Mouse (Mus musculus): ENCODE measurements around the gene Gm21985. TPM values are rescaled to one million over a fixed set of nuclear protein-coding genes. Genes with fewer than 3 reads are reported as not detected.
"Not testable (repeated sequence)": the region's sequence is repeated elsewhere in the genome, so short reads cannot be mapped to it uniquely, and the experiment has no call there.

Gene Gm21985
- polyA plus RNA-seq, 1 experiment from 2014 or later = not detected

DNA sequence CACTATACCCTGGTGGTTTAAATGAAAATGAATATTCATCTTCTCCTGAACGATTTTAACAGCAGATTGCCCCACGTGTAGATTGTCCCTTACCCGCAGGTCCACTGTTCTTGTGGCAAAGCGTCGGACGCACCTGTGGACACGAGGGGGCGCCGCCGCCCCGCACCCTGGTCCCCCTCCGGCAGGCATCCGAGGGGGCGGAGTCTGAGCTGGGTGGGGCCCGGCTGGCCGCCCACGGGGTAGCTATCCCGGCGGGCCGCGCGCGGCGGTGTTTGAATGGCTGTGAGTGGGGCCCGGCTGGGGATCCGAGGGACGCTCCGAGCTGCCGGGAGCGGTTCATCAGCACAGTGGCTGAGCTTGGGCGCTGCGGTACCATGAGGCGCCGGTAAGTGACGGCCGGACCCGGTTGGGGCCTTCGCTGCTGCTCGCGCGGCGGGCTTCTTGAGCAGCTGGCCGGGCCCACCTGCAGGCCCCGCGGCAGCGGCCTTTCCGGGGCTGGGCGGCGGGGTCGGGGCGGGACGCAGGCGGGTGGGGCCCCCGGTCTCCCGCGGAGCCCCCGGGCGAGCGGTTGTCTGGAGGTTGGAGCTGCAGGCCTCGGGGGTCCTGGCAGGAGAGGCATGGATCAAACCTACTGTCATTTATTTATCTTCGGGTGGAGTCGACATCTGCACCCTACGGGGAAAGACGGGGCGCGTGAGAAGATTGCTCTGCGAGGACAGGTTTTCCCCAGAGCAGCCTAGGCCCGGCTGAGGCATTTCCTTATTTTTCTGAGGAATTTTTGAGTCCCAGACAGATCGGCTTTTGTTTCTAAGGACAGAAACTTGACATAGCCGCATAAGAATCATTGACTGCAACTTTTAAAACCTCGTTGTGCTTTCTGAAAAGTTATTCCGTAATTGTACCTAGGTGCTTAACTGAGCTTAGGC, 113.1 kb downstream of the Gm21985 start, which contains the start of gene Katnbl1:
Katnbl1 (plus strand) TSS at position 239 of the 926 bp plus-strand sequence.
- Histone ChIP-seq H3K9me3 (replicated peaks) (no peaks in the 10 kb centered on the region), H3K27ac (replicated peaks) (peak within 1 kb of the TSS; percentile 87), H3K4me1 (peaks cover 18% of the 10 kb centered on the region), H3K9ac (replicated peaks) (peak within 1 kb of the TSS; percentile 96), H3K36me3 (no peaks in the 10 kb centered on the region), H3K27me3 (replicated peaks) (peaks cover 5% of the 10 kb centered on the region; the same call in 1 of the 2 replicates), H3K4me3 (replicated peaks) (peak within 1 kb of the TSS; percentile 94), H3K4me2 (peak within 1 kb of the TSS; percentile 62)
- peak; percentile 99 for ATAC-seq (ENCODE audit: low FRiP score)
- under 1% methylated on average over 63 of the region's 72 CpGs for WGBS

DNA sequence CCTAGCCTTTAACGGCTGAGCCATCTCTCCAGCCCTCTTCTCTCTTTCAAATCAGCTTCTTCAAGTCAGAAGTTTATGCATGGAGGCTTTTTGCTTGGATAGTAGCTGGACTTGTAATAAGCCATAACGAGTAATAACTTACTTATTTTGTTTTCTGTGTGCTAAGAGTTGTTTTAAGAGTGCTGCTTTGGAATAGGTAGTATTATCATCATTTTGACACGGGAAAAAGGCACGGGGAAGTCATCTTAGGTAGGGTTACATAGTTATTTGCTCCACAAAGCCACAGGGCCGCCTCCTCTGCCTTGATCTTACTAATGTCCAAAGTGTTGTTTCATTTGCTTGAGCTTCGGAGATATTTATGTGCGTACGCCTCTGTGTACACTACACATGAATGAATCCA, 114.0 kb downstream of the Gm21985 start:
- Histone ChIP-seq H3K36me3 (no peaks in the 10 kb centered on the region), H3K4me2 (peak overlapping the region; percentile 62), H3K4me3 (replicated peaks) (peak overlapping the region; percentile 94), H3K9ac (replicated peaks) (peak overlapping the region; percentile 96), H3K4me1 (peaks cover 18% of the 10 kb centered on the region), H3K9me3 (replicated peaks) (no peaks in the 10 kb centered on the region), H3K27ac (replicated peaks) (no peak overlapping the region), H3K27me3 (replicated peaks) (peaks cover 5% of the 10 kb centered on the region; the same call in 1 of the 2 replicates)
- 47% methylated on average over 8 of the region's 8 CpGs for WGBS
- no peak for ATAC-seq (ENCODE audit: low FRiP score)

DNA sequence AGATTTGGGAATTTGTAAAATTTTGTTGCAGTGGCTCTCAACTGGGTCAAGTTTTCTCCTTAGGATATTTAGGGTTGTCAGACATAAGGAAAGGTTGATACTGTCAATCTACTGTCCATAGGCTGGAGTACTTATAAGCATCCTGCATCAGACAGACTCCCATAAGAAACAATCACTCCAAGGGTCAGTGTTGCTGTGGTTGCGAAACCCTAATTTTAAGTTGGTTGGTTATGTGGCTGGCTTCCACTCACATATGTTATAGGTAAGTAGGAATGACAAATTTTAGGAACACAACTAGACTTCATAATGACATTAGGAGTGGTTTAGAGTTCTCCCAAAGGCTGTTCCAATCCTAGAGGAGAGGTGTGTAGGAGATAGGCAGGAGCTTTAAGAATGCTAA, 115.1 kb downstream of the Gm21985 start:
- Histone ChIP-seq H3K4me1 (peaks cover 21% of the 10 kb centered on the region), H3K27me3 (replicated peaks) (no peaks in the 10 kb centered on the region), H3K9me3 (replicated peaks) (no peaks in the 10 kb centered on the region), H3K4me2 (no peak overlapping the region), H3K27ac (replicated peaks) (no peak overlapping the region), H3K9ac (replicated peaks) (no peak overlapping the region), H3K36me3 (no peaks in the 10 kb centered on the region), H3K4me3 (replicated peaks) (no peak overlapping the region)
- WGBS = 95% methylated on average over 1 of the region's 1 CpGs
- no peak for ATAC-seq (ENCODE audit: low FRiP score)

DNA sequence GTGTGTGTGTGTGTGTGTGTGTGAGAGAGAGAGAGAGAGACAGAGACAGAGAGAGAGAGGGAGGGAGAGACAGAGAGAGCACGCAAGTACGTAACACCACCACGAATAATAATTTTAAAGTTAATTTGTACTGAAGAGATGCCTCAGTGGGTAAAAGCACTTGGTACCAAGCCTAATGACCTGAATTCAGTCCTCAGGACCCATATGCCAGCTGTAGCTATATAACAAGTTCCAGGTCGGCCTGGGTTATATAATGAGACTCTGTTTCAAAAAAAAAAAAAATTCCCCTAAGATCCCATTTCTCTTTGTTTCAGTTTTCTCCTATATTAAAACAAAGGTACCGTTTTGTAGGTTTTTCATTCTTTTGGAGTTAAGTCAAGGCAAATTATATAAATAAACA, 124.7 kb downstream of the Gm21985 start:
- Histone ChIP-seq H3K9me3 (replicated peaks) (no peaks in the 10 kb centered on the region), H3K4me1 (0 out of 2 replicates have a peak, but pooled peaks cover 6% of the 10 kb centered on the region), H3K27ac (replicated peaks) (no peak overlapping the region), H3K4me3 (replicated peaks) (no peak overlapping the region), H3K36me3 (no peaks in the 10 kb centered on the region), H3K9ac (replicated peaks) (no peak overlapping the region), H3K4me2 (no peak overlapping the region), H3K27me3 (replicated peaks) (no peaks in the 10 kb centered on the region)
- 77% methylated on average over 5 of the region's 5 CpGs for WGBS
- no peak for ATAC-seq (ENCODE audit: low FRiP score)

DNA sequence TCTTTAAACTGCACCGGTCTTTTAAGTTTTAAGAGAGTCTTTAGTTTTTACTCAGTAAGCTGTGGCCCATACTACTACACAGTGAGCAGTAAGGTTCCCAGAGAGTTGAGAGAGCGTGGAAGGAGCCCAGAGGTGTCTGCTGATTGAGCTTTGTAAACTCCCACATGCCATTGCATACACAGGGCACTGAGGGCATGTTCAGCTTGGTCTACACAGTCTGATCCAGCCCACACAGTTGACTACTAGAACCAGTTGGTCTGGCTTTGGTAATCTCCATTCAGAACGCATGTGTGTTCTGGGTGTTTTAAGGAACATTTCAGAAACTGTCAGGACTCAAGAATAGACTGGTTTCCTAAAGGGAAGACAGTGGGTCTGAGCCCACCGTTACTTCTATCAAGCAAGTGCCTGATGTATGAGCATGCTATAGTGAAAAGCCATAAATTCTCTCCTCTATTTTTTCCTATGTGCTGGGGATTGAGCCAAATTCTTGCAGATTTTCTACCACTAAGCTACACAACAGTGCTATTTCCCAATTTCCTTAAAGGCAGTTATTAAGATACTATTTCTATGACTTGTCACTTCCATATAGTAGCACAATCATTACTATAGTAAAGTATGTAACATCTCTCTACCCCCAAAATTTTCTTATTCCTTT, 125.4 kb downstream of the Gm21985 start:
- no peaks in the 10 kb centered on the region for H3K27me3 ChIP-seq (replicated peaks)
- no peaks in the 10 kb centered on the region for H3K36me3 ChIP-seq
- 93% methylated on average over 4 of the region's 4 CpGs for WGBS
- no peak overlapping the region for H3K4me2 ChIP-seq
- H3K9me3 ChIP-seq (replicated peaks) = no peaks in the 10 kb centered on the region
- H3K27ac ChIP-seq (replicated peaks) = no peak overlapping the region
- H3K4me1 ChIP-seq = 0 out of 2 replicates have a peak, but pooled peaks cover 6% of the 10 kb centered on the region
- H3K9ac ChIP-seq (replicated peaks) = no peak overlapping the region
- H3K4me3 ChIP-seq (replicated peaks) = no peak overlapping the region
- ATAC-seq (ENCODE audit: low FRiP score) = no peak

DNA sequence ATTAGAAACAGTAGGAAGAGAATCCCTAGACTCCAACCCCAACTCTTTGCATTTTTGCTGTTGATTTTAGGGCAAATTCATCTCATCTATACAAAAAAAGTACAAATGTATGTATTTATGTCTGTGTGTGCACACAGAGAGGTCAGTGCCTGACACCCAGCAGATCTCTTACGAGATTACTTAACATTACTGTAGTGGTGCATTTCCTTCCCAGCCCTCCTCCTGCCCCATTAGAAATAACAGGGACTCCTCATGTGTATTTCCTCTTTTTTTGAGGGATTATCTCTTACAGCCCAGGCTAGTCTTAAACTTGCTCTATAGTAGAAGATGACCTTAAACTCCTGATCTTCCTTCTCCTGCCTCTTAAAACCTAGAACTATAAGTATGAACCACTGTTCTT, 126.6 kb downstream of the Gm21985 start:
- Histone ChIP-seq H3K4me1 (0 out of 2 replicates have a peak, but pooled peaks cover 6% of the 10 kb centered on the region), H3K9ac (replicated peaks) (no peak overlapping the region), H3K4me3 (replicated peaks) (no peak overlapping the region), H3K27ac (replicated peaks) (no peak overlapping the region), H3K36me3 (no peaks in the 10 kb centered on the region), H3K27me3 (replicated peaks) (no peaks in the 10 kb centered on the region), H3K9me3 (replicated peaks) (no peaks in the 10 kb centered on the region), H3K4me2 (no peak overlapping the region)
- no peak for ATAC-seq (ENCODE audit: low FRiP score)
- 100% methylated on average over 1 of the region's 1 CpGs for WGBS

DNA sequence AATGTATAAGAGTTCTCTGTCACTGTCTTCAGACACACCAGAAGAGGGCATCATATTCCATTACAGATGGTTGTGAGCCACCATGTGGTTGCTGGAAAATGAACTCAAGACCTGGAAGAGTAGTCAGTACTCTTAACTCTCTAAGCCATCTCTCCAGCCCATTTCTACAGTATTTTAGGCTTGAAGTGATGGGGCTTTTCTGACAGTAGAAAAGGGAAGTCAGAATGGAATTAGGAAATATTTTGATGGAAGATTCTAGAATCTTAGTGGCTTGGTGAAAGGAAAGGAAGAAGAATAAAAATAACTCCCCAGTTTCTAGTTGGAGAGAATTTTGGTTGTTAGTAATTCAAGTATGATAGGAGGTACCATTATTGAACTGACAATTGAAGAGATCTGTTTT, 127.8 kb downstream of the Gm21985 start:
- no peak overlapping the region for H3K9ac ChIP-seq (replicated peaks)

DNA sequence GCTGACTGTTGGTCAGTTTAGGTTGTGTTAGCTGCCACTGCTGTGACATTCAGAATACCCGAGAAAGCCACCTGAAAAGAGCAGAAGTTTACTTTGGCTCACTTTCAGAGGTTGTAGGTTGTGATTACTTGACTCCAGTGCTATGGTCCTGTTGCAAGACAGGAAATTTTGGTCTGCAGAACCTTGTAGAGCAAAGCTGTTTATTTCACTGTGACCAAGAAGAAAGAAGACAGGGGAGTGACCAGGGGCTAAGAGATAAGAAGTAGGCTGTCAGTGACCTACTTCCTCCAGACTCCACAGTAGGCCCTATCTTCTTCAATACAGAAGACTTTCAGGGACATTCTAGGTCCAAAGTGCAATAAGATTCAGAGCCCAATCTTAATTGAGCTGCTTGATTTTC, 130.5 kb downstream of the Gm21985 start:
- no peaks in the 10 kb centered on the region for H3K4me1 ChIP-seq
- ATAC-seq (ENCODE audit: low FRiP score) = no peak
- H3K9ac ChIP-seq (replicated peaks) = no peak overlapping the region
- no peak overlapping the region for H3K4me2 ChIP-seq
- H3K27ac ChIP-seq (replicated peaks) = no peak overlapping the region
- H3K4me3 ChIP-seq (replicated peaks) = no peak overlapping the region
- no peaks in the 10 kb centered on the region for H3K27me3 ChIP-seq (replicated peaks)
- H3K36me3 ChIP-seq = no peaks in the 10 kb centered on the region
- H3K9me3 ChIP-seq (replicated peaks) = no peaks in the 10 kb centered on the region
- 71% methylated on average over 1 of the region's 1 CpGs for WGBS

More for the DNA sequence above, 127.8 kb downstream of the Gm21985 start:
- Histone ChIP-seq H3K27me3 (replicated peaks) (no peaks in the 10 kb centered on the region), H3K4me3 (replicated peaks) (no peak overlapping the region), H3K27ac (replicated peaks) (no peak overlapping the region), H3K4me2 (no peak overlapping the region), H3K9me3 (replicated peaks) (no peaks in the 10 kb centered on the region), H3K36me3 (no peaks in the 10 kb centered on the region), H3K4me1 (0 out of 2 replicates have a peak, but pooled peaks cover 6% of the 10 kb centered on the region)
- no peak for ATAC-seq (ENCODE audit: low FRiP score)

DNA sequence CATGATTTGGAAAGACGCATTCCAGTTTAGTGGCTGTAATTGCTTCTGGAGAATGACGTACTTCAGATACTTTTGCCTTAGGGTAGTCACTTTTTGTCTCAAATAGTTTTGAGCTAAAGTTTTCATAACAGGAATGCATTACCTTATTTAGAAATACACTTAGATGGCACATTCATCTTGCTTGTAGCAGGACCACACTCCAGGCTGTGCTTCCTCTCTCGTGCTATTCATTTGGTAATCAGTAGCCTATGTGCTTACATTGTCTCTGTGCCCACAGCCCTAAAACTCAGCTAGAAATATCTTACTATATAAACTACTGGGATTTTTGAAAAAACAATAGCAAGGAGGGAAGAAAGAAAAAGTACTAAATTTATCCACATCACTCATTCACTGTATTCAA, 140.9 kb downstream of the Gm21985 start:
- Histone ChIP-seq H3K9me3 (replicated peaks) (no peaks in the 10 kb centered on the region), H3K27me3 (replicated peaks) (no peaks in the 10 kb centered on the region), H3K9ac (replicated peaks) (no peak overlapping the region), H3K4me3 (replicated peaks) (no peak overlapping the region), H3K4me1 (no peaks in the 10 kb centered on the region), H3K27ac (replicated peaks) (no peak overlapping the region), H3K36me3 (peaks cover 23% of the 10 kb centered on the region), H3K4me2 (no peak overlapping the region)
- WGBS = 93% methylated on average over 3 of the region's 3 CpGs
- ATAC-seq (ENCODE audit: low FRiP score) = no peak

DNA sequence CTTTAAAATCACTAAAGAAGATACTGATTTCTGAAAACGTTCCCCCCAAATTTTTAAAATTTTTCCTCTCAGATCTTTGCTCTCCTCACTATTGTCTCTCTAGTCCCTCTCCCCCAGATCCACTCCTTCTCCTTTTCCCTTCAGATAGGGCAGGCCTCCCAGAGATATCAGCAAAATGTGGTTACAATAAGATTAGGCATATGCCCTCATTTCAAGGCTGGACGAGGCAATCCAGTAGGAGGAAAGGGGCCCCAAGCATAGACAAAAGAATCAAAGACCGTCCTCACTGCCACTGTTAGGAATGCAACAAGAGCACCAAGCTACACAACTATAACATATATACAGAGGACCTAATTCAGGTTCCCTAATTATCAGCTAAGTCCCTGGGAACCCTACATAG, 159.2 kb downstream of the Gm21985 start:
- no peak overlapping the region for H3K4me2 ChIP-seq
- H3K36me3 ChIP-seq = no peaks in the 10 kb centered on the region
- no peaks in the 10 kb centered on the region for H3K9me3 ChIP-seq (replicated peaks)
- H3K4me1 ChIP-seq = no peaks in the 10 kb centered on the region
- H3K27ac ChIP-seq (replicated peaks) = no peak overlapping the region
- H3K9ac ChIP-seq (replicated peaks) = no peak overlapping the region
- 77% methylated on average over 3 of the region's 3 CpGs for WGBS
- no peak overlapping the region for H3K4me3 ChIP-seq (replicated peaks)
- no peak for ATAC-seq (ENCODE audit: low FRiP score)
- no peaks in the 10 kb centered on the region for H3K27me3 ChIP-seq (replicated peaks)

DNA sequence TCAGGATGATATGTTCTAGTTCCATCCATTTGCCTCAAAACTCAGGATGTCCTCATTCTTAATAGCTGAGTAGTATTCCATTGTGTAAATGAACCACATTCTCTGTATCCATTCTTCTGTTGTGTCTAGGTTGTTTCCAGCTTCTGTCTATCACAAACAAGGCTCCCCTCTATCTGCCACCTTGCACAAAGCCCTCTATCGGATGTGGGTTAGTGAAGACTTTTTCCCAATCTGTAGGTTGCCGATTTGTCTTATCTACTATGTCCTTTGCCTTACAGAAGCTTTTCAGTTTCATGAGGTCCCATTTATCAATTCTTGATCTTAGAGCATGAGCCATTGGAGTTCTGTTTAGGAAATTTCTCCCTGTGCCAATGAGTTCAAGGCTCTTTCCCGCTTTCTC, 162.4 kb downstream of the Gm21985 start:
- H3K27ac ChIP-seq (replicated peaks); H3K9ac ChIP-seq (replicated peaks); H3K36me3 ChIP-seq; H3K4me3 ChIP-seq (replicated peaks); H3K9me3 ChIP-seq (replicated peaks); H3K27me3 ChIP-seq (replicated peaks); H3K4me1 ChIP-seq; H3K4me2 ChIP-seq; ATAC-seq (ENCODE audit: low FRiP score): not testable (repeated sequence)
- 88% methylated on average over 3 of the region's 3 CpGs for WGBS

DNA sequence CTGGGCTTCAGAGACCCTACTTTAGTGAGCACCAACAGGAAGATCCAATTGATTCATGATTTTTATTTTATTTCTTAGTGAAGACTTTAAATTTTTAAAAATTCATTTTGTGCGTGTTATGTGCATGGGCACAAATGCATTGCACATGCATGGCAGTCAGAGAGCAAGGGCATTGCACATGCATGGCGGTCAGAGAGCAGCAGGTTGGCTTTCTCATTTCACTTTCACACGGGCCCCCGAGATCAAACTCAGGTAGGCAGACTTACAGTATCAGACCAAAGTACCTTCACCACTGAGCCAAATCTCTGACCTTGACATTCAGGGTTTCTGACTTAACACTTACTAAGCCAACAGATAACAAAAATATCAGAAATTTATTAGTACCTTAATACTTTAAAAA, 163.6 kb downstream of the Gm21985 start:
- Histone ChIP-seq H3K4me2 (no peak overlapping the region), H3K9ac (replicated peaks) (no peak overlapping the region), H3K36me3 (no peaks in the 10 kb centered on the region), H3K4me3 (replicated peaks) (no peak overlapping the region), H3K27me3 (replicated peaks) (no peaks in the 10 kb centered on the region), H3K9me3 (replicated peaks) (no peaks in the 10 kb centered on the region), H3K4me1 (no peaks in the 10 kb centered on the region), H3K27ac (replicated peaks) (no peak overlapping the region)
- ATAC-seq (ENCODE audit: low FRiP score) = no peak
- WGBS = 96% methylated on average over 4 of the region's 4 CpGs
